Mouse (Mus musculus): Measurements from ENCODE around the gene Galk1. TPM values are rescaled to one million over a fixed set of nuclear protein-coding genes. Genes with fewer than 3 reads are reported as not detected.
"Not testable (repeated sequence)": the region's sequence is repeated elsewhere in the genome, so short reads cannot be mapped to it uniquely, and the experiment has no call there.

The Galk1 gene
- polyA plus RNA-seq, 1 experiment from 2014 or later: 192 TPM

- 73% methylated on average over 1 of the region's 1 CpGs for WGBS (ENCODE audit: insufficient replicate concordance)
- Histone ChIP-seq H3K36me3 (ENCODE audit: control insufficient read depth, insufficient read depth) (peaks cover 13% of the 10 kb centered on the region), H3K9ac (ENCODE audit: low read depth, low read length) (no peak overlapping the region), H3K27ac (ENCODE audit: low read length) (no peak overlapping the region), H3K4me2 (ENCODE audit: low read depth, low read length) (no peak overlapping the region), H3K4me1 (ENCODE audit: control insufficient read depth, low read depth, low read length) (peaks cover 10% of the 10 kb centered on the region), H3K9me3 (replicated peaks; ENCODE audit: control insufficient read depth, low read length) (no peaks in the 10 kb centered on the region), H3K4me3 (ENCODE audit: low read depth, low read length) (no peak overlapping the region), H3K27me3 (ENCODE audit: control insufficient read depth, insufficient read depth, low read depth, low read length) (no peaks in the 10 kb centered on the region)
- ATAC-seq (ENCODE audit: low read depth): no peak
Measured at GRCm38 (mm10) chr11:116019360-116019791, 6.9 kb upstream of the Galk1 start.

DNA sequence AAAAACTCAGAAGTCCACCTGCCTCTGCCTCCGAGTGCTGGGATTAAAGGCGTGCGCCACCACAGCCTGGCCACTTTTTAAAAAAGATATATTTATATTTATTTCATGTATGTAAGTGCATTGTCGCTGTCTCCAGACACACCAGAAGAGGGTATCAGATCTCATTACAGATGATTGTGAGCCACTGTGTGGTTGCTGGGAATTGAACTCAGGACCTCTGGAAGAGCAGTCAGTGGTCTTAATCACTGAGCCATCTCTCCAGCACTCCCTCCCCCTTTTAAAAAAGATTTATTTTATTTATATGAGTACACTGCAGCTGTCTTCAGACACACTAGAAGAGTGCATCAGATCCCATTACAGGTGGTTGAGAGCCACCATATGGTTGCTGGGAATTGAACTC, 6.3 kb upstream of the Galk1 start:
- peaks cover 13% of the 10 kb centered on the region for H3K36me3 ChIP-seq (ENCODE audit: control insufficient read depth, insufficient read depth)
- peaks cover 10% of the 10 kb centered on the region for H3K4me1 ChIP-seq (ENCODE audit: control insufficient read depth, low read depth, low read length)
- not testable (repeated sequence) for ATAC-seq (ENCODE audit: low read depth); H3K4me2 ChIP-seq (ENCODE audit: low read depth, low read length); H3K9ac ChIP-seq (ENCODE audit: low read depth, low read length); H3K27me3 ChIP-seq (ENCODE audit: control insufficient read depth, insufficient read depth, low read depth, low read length); H3K27ac ChIP-seq (ENCODE audit: low read length); H3K4me3 ChIP-seq (ENCODE audit: low read depth, low read length); H3K9me3 ChIP-seq (replicated peaks; ENCODE audit: control insufficient read depth, low read length)
- 81% methylated on average over 4 of the region's 4 CpGs for WGBS (ENCODE audit: insufficient replicate concordance)

DNA sequence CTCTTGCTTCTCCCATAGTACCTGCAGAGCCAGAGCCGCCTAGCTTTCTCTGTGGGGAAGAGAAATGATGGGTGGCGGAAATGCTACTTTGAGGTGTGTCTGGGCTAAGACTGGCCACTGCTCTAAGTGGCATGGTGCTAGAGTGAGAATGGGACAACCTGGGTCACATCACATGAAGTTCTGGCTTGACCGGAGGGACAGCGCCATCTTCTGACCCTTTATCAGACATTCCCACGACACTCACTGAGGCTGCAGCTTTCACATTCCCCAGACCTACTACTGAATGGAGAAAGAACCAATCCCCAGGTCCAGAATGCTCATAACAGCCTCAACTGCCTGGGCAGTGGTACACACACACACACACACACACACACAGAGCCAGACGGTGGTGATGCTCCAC, 5.6 kb upstream of the Galk1 start:
- no peak overlapping the region for H3K4me2 ChIP-seq (ENCODE audit: low read depth, low read length)
- peaks cover 13% of the 10 kb centered on the region for H3K36me3 ChIP-seq (ENCODE audit: control insufficient read depth, insufficient read depth)
- H3K9ac ChIP-seq (ENCODE audit: low read depth, low read length): no peak overlapping the region
- 32% methylated on average over 6 of the region's 6 CpGs for WGBS (ENCODE audit: insufficient replicate concordance)
- H3K27ac ChIP-seq (ENCODE audit: low read length): no peak overlapping the region
- no peaks in the 10 kb centered on the region for H3K9me3 ChIP-seq (replicated peaks; ENCODE audit: control insufficient read depth, low read length)
- H3K4me1 ChIP-seq (ENCODE audit: control insufficient read depth, low read depth, low read length): peaks cover 10% of the 10 kb centered on the region
- H3K27me3 ChIP-seq (ENCODE audit: control insufficient read depth, insufficient read depth, low read depth, low read length): peaks cover 4% of the 10 kb centered on the region
- no peak overlapping the region for H3K4me3 ChIP-seq (ENCODE audit: low read depth, low read length)
- ATAC-seq (ENCODE audit: low read depth): no peak

DNA sequence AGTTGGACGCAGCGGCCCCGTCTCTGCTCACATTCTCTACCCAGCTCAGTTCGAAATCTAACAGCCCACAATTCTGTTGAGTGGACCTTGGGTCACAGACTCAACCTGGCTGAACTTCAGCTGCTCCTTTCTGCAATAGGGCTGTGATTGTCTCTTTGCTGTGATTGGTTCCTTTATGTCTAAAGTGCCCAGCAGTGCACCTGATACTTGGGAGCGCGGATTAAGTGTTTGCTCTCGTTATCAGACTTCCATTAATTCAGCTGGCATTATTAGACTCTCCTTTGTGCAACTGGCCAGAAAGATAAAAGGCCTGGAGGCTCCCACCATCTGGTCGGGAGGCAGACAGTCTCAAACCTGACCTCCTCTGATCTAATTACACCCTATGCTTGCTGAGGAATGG, 2.3 kb upstream of the Galk1 start:
- ATAC-seq (ENCODE audit: low read depth): no peak
- no peak overlapping the region for H3K4me3 ChIP-seq (ENCODE audit: low read depth, low read length)
- H3K4me1 ChIP-seq (ENCODE audit: control insufficient read depth, low read depth, low read length): peaks cover 12% of the 10 kb centered on the region
- H3K4me2 ChIP-seq (ENCODE audit: low read depth, low read length): no peak overlapping the region
- H3K9me3 ChIP-seq (replicated peaks; ENCODE audit: control insufficient read depth, low read length): no peaks in the 10 kb centered on the region
- H3K27ac ChIP-seq (ENCODE audit: low read length): no peak overlapping the region
- peaks cover 12% of the 10 kb centered on the region for H3K27me3 ChIP-seq (ENCODE audit: control insufficient read depth, insufficient read depth, low read depth, low read length)
- H3K9ac ChIP-seq (ENCODE audit: low read depth, low read length): no peak overlapping the region
- H3K36me3 ChIP-seq (ENCODE audit: control insufficient read depth, insufficient read depth): no peaks in the 10 kb centered on the region
- 45% methylated on average over 8 of the region's 8 CpGs for WGBS (ENCODE audit: insufficient replicate concordance)

DNA sequence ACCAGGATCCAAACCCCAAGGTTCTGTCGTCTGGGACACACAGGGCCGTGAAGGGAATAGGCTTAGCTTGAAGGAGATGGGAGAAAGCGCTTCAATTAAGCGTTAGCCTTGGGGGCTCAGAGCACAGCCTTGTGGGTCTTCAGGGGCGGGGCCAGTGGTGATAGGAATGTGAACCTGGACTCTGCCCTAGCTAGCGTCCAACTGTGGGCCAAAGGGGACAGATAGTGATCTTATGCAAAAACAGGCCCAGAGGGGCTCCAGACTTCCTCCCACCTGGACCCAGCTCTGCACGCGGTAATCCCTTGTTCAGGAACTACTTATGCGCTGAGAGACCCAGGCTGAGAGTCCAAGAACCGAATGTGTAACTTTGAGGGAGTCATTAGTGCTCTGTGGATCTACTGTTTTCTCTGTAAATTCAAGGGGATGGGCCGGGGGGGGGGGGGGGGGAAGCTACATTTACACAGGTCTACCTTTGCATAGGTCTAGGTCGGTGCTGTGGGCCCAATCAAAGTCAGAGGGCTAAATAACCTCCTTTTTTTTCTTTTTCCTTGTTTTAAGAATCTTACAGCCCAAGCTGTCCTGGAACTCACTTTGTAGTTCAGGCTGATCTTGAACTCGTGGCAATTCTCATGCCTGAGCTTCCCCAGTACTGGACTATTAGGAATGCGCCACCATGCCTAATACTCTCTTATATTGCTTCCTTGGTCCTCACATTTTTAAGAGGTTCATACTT, 824 bp downstream of the Galk1 start:
- H3K27me3 ChIP-seq (ENCODE audit: control insufficient read depth, insufficient read depth, low read depth, low read length): peaks cover 12% of the 10 kb centered on the region
- no peaks in the 10 kb centered on the region for H3K9me3 ChIP-seq (replicated peaks; ENCODE audit: control insufficient read depth, low read length)
- ATAC-seq (ENCODE audit: low read depth): peak; percentile 49
- 0 out of 2 replicates have a peak, but pooled peaks cover 3% of the 10 kb centered on the region for H3K36me3 ChIP-seq (ENCODE audit: control insufficient read depth, insufficient read depth)
- H3K27ac ChIP-seq (ENCODE audit: low read length): peak overlapping the region; percentile 85; the same call in 1 of the 2 replicates
- WGBS (ENCODE audit: insufficient replicate concordance): 15% methylated on average over 14 of the region's 14 CpGs
- H3K4me2 ChIP-seq (ENCODE audit: low read depth, low read length): peak overlapping the region; percentile 91
- peaks cover 12% of the 10 kb centered on the region for H3K4me1 ChIP-seq (ENCODE audit: control insufficient read depth, low read depth, low read length)
- H3K9ac ChIP-seq (ENCODE audit: low read depth, low read length): peak overlapping the region; percentile 78
- peak overlapping the region; percentile 70 for H3K4me3 ChIP-seq (ENCODE audit: low read depth, low read length)

DNA sequence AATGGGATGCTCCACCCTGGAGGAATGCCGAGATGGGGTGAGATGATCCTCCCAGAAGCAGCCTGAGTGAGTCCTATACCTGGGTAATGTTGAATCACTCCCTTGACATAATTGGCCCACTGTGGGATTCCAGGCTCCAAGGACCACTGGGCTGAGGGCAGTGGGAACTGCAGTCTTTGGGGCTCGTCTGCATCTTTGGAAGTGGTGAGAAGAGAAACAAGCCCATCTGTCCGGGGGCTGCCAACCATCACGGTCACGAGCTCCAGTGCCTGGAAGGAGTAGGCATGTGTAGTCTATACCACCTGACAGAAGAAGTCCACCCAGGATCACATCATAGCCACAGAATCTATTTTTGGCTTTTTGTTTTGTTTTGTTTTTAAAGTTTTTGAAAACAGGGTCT, 1.6 kb downstream of the Galk1 start:
- Histone ChIP-seq H3K36me3 (ENCODE audit: control insufficient read depth, insufficient read depth) (0 out of 2 replicates have a peak, but pooled peaks cover 3% of the 10 kb centered on the region), H3K4me3 (ENCODE audit: low read depth, low read length) (no peak overlapping the region), H3K4me1 (ENCODE audit: control insufficient read depth, low read depth, low read length) (peaks cover 16% of the 10 kb centered on the region), H3K9me3 (replicated peaks; ENCODE audit: control insufficient read depth, low read length) (no peaks in the 10 kb centered on the region), H3K27me3 (ENCODE audit: control insufficient read depth, insufficient read depth, low read depth, low read length) (peaks cover 12% of the 10 kb centered on the region), H3K9ac (ENCODE audit: low read depth, low read length) (no peak overlapping the region), H3K4me2 (ENCODE audit: low read depth, low read length) (no peak overlapping the region), H3K27ac (ENCODE audit: low read length) (no peak overlapping the region)
- no peak for ATAC-seq (ENCODE audit: low read depth)
- WGBS (ENCODE audit: insufficient replicate concordance): 69% methylated on average over 5 of the region's 5 CpGs

GRCm38 (mm10) chr11:116010146-116010545, 2.4 kb downstream of the Galk1 start:
- Histone ChIP-seq H3K4me3 (ENCODE audit: low read depth, low read length) (no peak overlapping the region), H3K27me3 (ENCODE audit: control insufficient read depth, insufficient read depth, low read depth, low read length) (peaks cover 12% of the 10 kb centered on the region), H3K4me2 (ENCODE audit: low read depth, low read length) (no peak overlapping the region), H3K27ac (ENCODE audit: low read length) (no peak overlapping the region), H3K9me3 (replicated peaks; ENCODE audit: control insufficient read depth, low read length) (no peaks in the 10 kb centered on the region), H3K9ac (ENCODE audit: low read depth, low read length) (no peak overlapping the region), H3K36me3 (ENCODE audit: control insufficient read depth, insufficient read depth) (0 out of 2 replicates have a peak, but pooled peaks cover 3% of the 10 kb centered on the region), H3K4me1 (ENCODE audit: control insufficient read depth, low read depth, low read length) (peaks cover 23% of the 10 kb centered on the region)
- ATAC-seq (ENCODE audit: low read depth): no peak
- 74% methylated on average over 8 of the region's 8 CpGs for WGBS (ENCODE audit: insufficient replicate concordance)

GRCm38 (mm10) chr11:116009661-116010060, 2.9 kb downstream of the Galk1 start:
- Histone ChIP-seq H3K9ac (ENCODE audit: low read depth, low read length) (no peak overlapping the region), H3K4me3 (ENCODE audit: low read depth, low read length) (no peak overlapping the region), H3K27me3 (ENCODE audit: control insufficient read depth, insufficient read depth, low read depth, low read length) (peaks cover 12% of the 10 kb centered on the region), H3K4me1 (ENCODE audit: control insufficient read depth, low read depth, low read length) (peaks cover 27% of the 10 kb centered on the region), H3K36me3 (ENCODE audit: control insufficient read depth, insufficient read depth) (0 out of 2 replicates have a peak, but pooled peaks cover 3% of the 10 kb centered on the region), H3K9me3 (replicated peaks; ENCODE audit: control insufficient read depth, low read length) (no peaks in the 10 kb centered on the region), H3K27ac (ENCODE audit: low read length) (no peak overlapping the region), H3K4me2 (ENCODE audit: low read depth, low read length) (no peak overlapping the region)
- WGBS (ENCODE audit: insufficient replicate concordance): 78% methylated on average over 11 of the region's 11 CpGs
- no peak for ATAC-seq (ENCODE audit: low read depth)

- H3K27ac ChIP-seq (ENCODE audit: low read length): no peak overlapping the region
- H3K36me3 ChIP-seq (ENCODE audit: control insufficient read depth, insufficient read depth): 0 out of 2 replicates have a peak, but pooled peaks cover 3% of the 10 kb centered on the region
- no peak overlapping the region for H3K4me2 ChIP-seq (ENCODE audit: low read depth, low read length)
- no peak for ATAC-seq (ENCODE audit: low read depth)
- peaks cover 12% of the 10 kb centered on the region for H3K27me3 ChIP-seq (ENCODE audit: control insufficient read depth, insufficient read depth, low read depth, low read length)
- H3K4me3 ChIP-seq (ENCODE audit: low read depth, low read length): no peak overlapping the region
- 80% methylated on average over 13 of the region's 13 CpGs for WGBS (ENCODE audit: insufficient replicate concordance)
- H3K9me3 ChIP-seq (replicated peaks; ENCODE audit: control insufficient read depth, low read length): no peaks in the 10 kb centered on the region
- H3K4me1 ChIP-seq (ENCODE audit: control insufficient read depth, low read depth, low read length): peaks cover 34% of the 10 kb centered on the region
- H3K9ac ChIP-seq (ENCODE audit: low read depth, low read length): no peak overlapping the region
Measured at GRCm38 (mm10) chr11:116008832-116009375, 3.6 kb downstream of the Galk1 start.
